Mouse (Mus musculus) CD4-positive, CD25-positive, alpha-beta regulatory T cell, adult 2 months (primary cell): ENCODE results near the gene Sod3.

Source experiments
- DNase-seq: peaks from one replicate; pipeline ENCODE4 v3.0.0-alpha.2; 2012; ENCODE audit warnings: low read depth, low spot score

Gene Sod3

GRCm38 (mm10) chr5:52363468-52364150, at the start of gene Sod3:
Sod3 (plus strand) TSS chr5:52363791.
- no peak for DNase-seq

GRCm38 (mm10) chr5:52316926-52317325, 46.7 kb upstream of the Sod3 start:
- DNase-seq, result no peak

- no peak for DNase-seq
Measured at GRCm38 (mm10) chr5:52319499-52319898, 44.1 kb upstream of the Sod3 start.

GRCm38 (mm10) chr5:52332120-52332519, 31.5 kb upstream of the Sod3 start:
- no peak for DNase-seq

- no peak for DNase-seq
Measured at GRCm38 (mm10) chr5:52335590-52335989, 28.0 kb upstream of the Sod3 start.

GRCm38 (mm10) chr5:52339134-52339533, 24.5 kb upstream of the Sod3 start:
- no peak for DNase-seq

GRCm38 (mm10) chr5:52346890-52347289, 16.7 kb upstream of the Sod3 start:
- no peak for DNase-seq

- no peak for DNase-seq
Measured at GRCm38 (mm10) chr5:52350451-52350850, 13.1 kb upstream of the Sod3 start.

GRCm38 (mm10) chr5:52351561-52351960, 12.0 kb upstream of the Sod3 start:
- no peak for DNase-seq

- no peak for DNase-seq
Measured at GRCm38 (mm10) chr5:52352730-52353129, 10.9 kb upstream of the Sod3 start.

- no peak for DNase-seq
Measured at GRCm38 (mm10) chr5:52354441-52354840, 9.2 kb upstream of the Sod3 start.

- no peak for DNase-seq
Measured at GRCm38 (mm10) chr5:52355612-52356011, 8.0 kb upstream of the Sod3 start.

GRCm38 (mm10) chr5:52357175-52357754, 6.3 kb upstream of the Sod3 start:
- DNase-seq, result no peak

- no peak for DNase-seq
Measured at GRCm38 (mm10) chr5:52358120-52358519, 5.5 kb upstream of the Sod3 start.

GRCm38 (mm10) chr5:52360286-52361049, 3.1 kb upstream of the Sod3 start:
- no peak for DNase-seq

GRCm38 (mm10) chr5:52362776-52363467, 669 bp upstream of the Sod3 start:
- no peak for DNase-seq

GRCm38 (mm10) chr5:52364521-52364920, 930 bp downstream of the Sod3 start:
- no peak for DNase-seq

- DNase-seq, result no peak
Measured at GRCm38 (mm10) chr5:52365930-52366329, 2.3 kb downstream of the Sod3 start.

GRCm38 (mm10) chr5:52366661-52367060, 3.1 kb downstream of the Sod3 start:
- no peak for DNase-seq

- DNase-seq, result no peak
Measured at GRCm38 (mm10) chr5:52367866-52368840, 4.6 kb downstream of the Sod3 start.

GRCm38 (mm10) chr5:52370901-52371300, 7.3 kb downstream of the Sod3 start:
- no peak for DNase-seq
